Mouse (Mus musculus): ENCODE data around the gene Gucy2d. TPM values are rescaled to one million over a fixed set of nuclear protein-coding genes. Genes with fewer than 3 reads are reported as not detected.

The Gucy2d gene
- polyA plus RNA-seq, 1 experiment from 2014 or later: not detected

GRCm38 (mm10) chr7:98490911-98491310 is 50.7 kb downstream of the Gucy2d start:
- DNase-seq (ENCODE audit: low spot score) (no peak), ATAC-seq (ENCODE audit: insufficient read depth, low FRiP score, low TSS enrichment) (no peak)
- Histone ChIP-seq H3K36me3 (ENCODE audit: control insufficient read depth, insufficient read depth, low read length) (no peaks in the 10 kb centered on the region), H3K4me1 (ENCODE audit: control insufficient read depth, insufficient read depth, low read length) (no peaks in the 10 kb centered on the region), H3K9ac (ENCODE audit: low read length) (no peak overlapping the region), H3K9me3 (ENCODE audit: control insufficient read depth, low read length) (no peaks in the 10 kb centered on the region), H3K27me3 (ENCODE audit: control insufficient read depth, insufficient read depth, low read length) (0 out of 2 replicates have a peak, but pooled peaks cover 3% of the 10 kb centered on the region), H3K4me2 (ENCODE audit: low read depth) (no peak overlapping the region), H3K4me3 (ENCODE audit: low read depth, low read length) (no peak overlapping the region), H3K27ac (ENCODE audit: low read depth, low read length) (no peak overlapping the region)
- WGBS: 93% methylated on average over 6 of the region's 6 CpGs

- Histone ChIP-seq H3K36me3 (ENCODE audit: control insufficient read depth, insufficient read depth, low read length) (no peaks in the 10 kb centered on the region), H3K4me2 (ENCODE audit: low read depth) (no peak overlapping the region)
- 75% methylated on average over 9 of the region's 9 CpGs for WGBS
Measured at GRCm38 (mm10) chr7:98491451-98492200, 51.4 kb downstream of the Gucy2d start.

GRCm38 (mm10) chr7:98492331-98492730 is 52.1 kb downstream of the Gucy2d start:
- Histone ChIP-seq H3K27ac (ENCODE audit: low read depth, low read length) (no peak overlapping the region), H3K4me2 (ENCODE audit: low read depth) (no peak overlapping the region), H3K36me3 (ENCODE audit: control insufficient read depth, insufficient read depth, low read length) (no peaks in the 10 kb centered on the region), H3K9me3 (ENCODE audit: control insufficient read depth, low read length) (no peaks in the 10 kb centered on the region), H3K9ac (ENCODE audit: low read length) (no peak overlapping the region), H3K4me1 (ENCODE audit: control insufficient read depth, insufficient read depth, low read length) (no peaks in the 10 kb centered on the region), H3K4me3 (ENCODE audit: low read depth, low read length) (no peak overlapping the region), H3K27me3 (ENCODE audit: control insufficient read depth, insufficient read depth, low read length) (0 out of 2 replicates have a peak, but pooled peaks cover 3% of the 10 kb centered on the region)
- 75% methylated on average over 5 of the region's 5 CpGs for WGBS
- ATAC-seq (ENCODE audit: insufficient read depth, low FRiP score, low TSS enrichment) (no peak), DNase-seq (ENCODE audit: low spot score) (no peak)

More at GRCm38 (mm10) chr7:98491451-98492200, 51.4 kb downstream of the Gucy2d start:
- Histone ChIP-seq H3K9me3 (ENCODE audit: control insufficient read depth, low read length) (no peaks in the 10 kb centered on the region), H3K4me3 (ENCODE audit: low read depth, low read length) (no peak overlapping the region), H3K4me1 (ENCODE audit: control insufficient read depth, insufficient read depth, low read length) (no peaks in the 10 kb centered on the region), H3K27ac (ENCODE audit: low read depth, low read length) (no peak overlapping the region), H3K27me3 (ENCODE audit: control insufficient read depth, insufficient read depth, low read length) (0 out of 2 replicates have a peak, but pooled peaks cover 3% of the 10 kb centered on the region), H3K9ac (ENCODE audit: low read length) (no peak overlapping the region)
- no peak for ATAC-seq (ENCODE audit: insufficient read depth, low FRiP score, low TSS enrichment)
- DNase-seq (ENCODE audit: low spot score): no peak

- H3K27me3 ChIP-seq (ENCODE audit: control insufficient read depth, insufficient read depth, low read length): 0 out of 2 replicates have a peak, but pooled peaks cover 3% of the 10 kb centered on the region
- no peaks in the 10 kb centered on the region for H3K9me3 ChIP-seq (ENCODE audit: control insufficient read depth, low read length)
- H3K4me3 ChIP-seq (ENCODE audit: low read depth, low read length): no peak overlapping the region
- no peak overlapping the region for H3K27ac ChIP-seq (ENCODE audit: low read depth, low read length)
- no peaks in the 10 kb centered on the region for H3K4me1 ChIP-seq (ENCODE audit: control insufficient read depth, insufficient read depth, low read length)
- no peak for ATAC-seq (ENCODE audit: insufficient read depth, low FRiP score, low TSS enrichment)
- H3K9ac ChIP-seq (ENCODE audit: low read length): no peak overlapping the region
- H3K36me3 ChIP-seq (ENCODE audit: control insufficient read depth, insufficient read depth, low read length): no peaks in the 10 kb centered on the region
- 72% methylated on average over 2 of the region's 2 CpGs for WGBS
- H3K4me2 ChIP-seq (ENCODE audit: low read depth): no peak overlapping the region
- DNase-seq (ENCODE audit: low spot score): no peak
Measured at GRCm38 (mm10) chr7:98493307-98493706, 53.1 kb downstream of the Gucy2d start.

- H3K27me3 ChIP-seq (ENCODE audit: control insufficient read depth, insufficient read depth, low read length): 0 out of 2 replicates have a peak, but pooled peaks cover 3% of the 10 kb centered on the region
- H3K27ac ChIP-seq (ENCODE audit: low read depth, low read length): no peak overlapping the region
- DNase-seq (ENCODE audit: low spot score) (no peak), ATAC-seq (ENCODE audit: insufficient read depth, low FRiP score, low TSS enrichment) (no peak)
- H3K4me3 ChIP-seq (ENCODE audit: low read depth, low read length): no peak overlapping the region
- H3K9ac ChIP-seq (ENCODE audit: low read length): no peak overlapping the region
- H3K4me2 ChIP-seq (ENCODE audit: low read depth): no peak overlapping the region
- H3K36me3 ChIP-seq (ENCODE audit: control insufficient read depth, insufficient read depth, low read length): no peaks in the 10 kb centered on the region
- WGBS: 76% methylated on average over 18 of the region's 18 CpGs
- H3K4me1 ChIP-seq (ENCODE audit: control insufficient read depth, insufficient read depth, low read length): no peaks in the 10 kb centered on the region
- H3K9me3 ChIP-seq (ENCODE audit: control insufficient read depth, low read length): no peaks in the 10 kb centered on the region
Measured at GRCm38 (mm10) chr7:98493901-98494480, 53.8 kb downstream of the Gucy2d start.

GRCm38 (mm10) chr7:98495591-98495990 is 55.4 kb downstream of the Gucy2d start:
- WGBS: 58% methylated on average over 1 of the region's 1 CpGs
- Histone ChIP-seq H3K4me1 (ENCODE audit: control insufficient read depth, insufficient read depth, low read length) (no peaks in the 10 kb centered on the region), H3K4me3 (ENCODE audit: low read depth, low read length) (no peak overlapping the region), H3K27me3 (ENCODE audit: control insufficient read depth, insufficient read depth, low read length) (no peaks in the 10 kb centered on the region), H3K4me2 (ENCODE audit: low read depth) (no peak overlapping the region), H3K9ac (ENCODE audit: low read length) (no peak overlapping the region), H3K36me3 (ENCODE audit: control insufficient read depth, insufficient read depth, low read length) (no peaks in the 10 kb centered on the region; the same call in 1 of the 2 replicates), H3K27ac (ENCODE audit: low read depth, low read length) (no peak overlapping the region), H3K9me3 (ENCODE audit: control insufficient read depth, low read length) (no peaks in the 10 kb centered on the region)
- ATAC-seq (ENCODE audit: insufficient read depth, low FRiP score, low TSS enrichment): no peak
- DNase-seq (ENCODE audit: low spot score): no peak

- no peak for ATAC-seq (ENCODE audit: insufficient read depth, low FRiP score, low TSS enrichment)
- DNase-seq (ENCODE audit: low spot score): no peak
- no peak overlapping the region for H3K4me3 ChIP-seq (ENCODE audit: low read depth, low read length)
- no peaks in the 10 kb centered on the region for H3K27me3 ChIP-seq (ENCODE audit: control insufficient read depth, insufficient read depth, low read length)
- H3K27ac ChIP-seq (ENCODE audit: low read depth, low read length): no peak overlapping the region
- 60% methylated on average over 5 of the region's 5 CpGs for WGBS
- no peak overlapping the region for H3K4me2 ChIP-seq (ENCODE audit: low read depth)
- no peaks in the 10 kb centered on the region; the same call in 1 of the 2 replicates for H3K36me3 ChIP-seq (ENCODE audit: control insufficient read depth, insufficient read depth, low read length)
- H3K4me1 ChIP-seq (ENCODE audit: control insufficient read depth, insufficient read depth, low read length): no peaks in the 10 kb centered on the region
- H3K9ac ChIP-seq (ENCODE audit: low read length): no peak overlapping the region
- H3K9me3 ChIP-seq (ENCODE audit: control insufficient read depth, low read length): no peaks in the 10 kb centered on the region
Measured at GRCm38 (mm10) chr7:98497451-98497850, 57.2 kb downstream of the Gucy2d start.

GRCm38 (mm10) chr7:98498101-98498500 is 57.9 kb downstream of the Gucy2d start:
- Histone ChIP-seq H3K9ac (ENCODE audit: low read length) (no peak overlapping the region), H3K27ac (ENCODE audit: low read depth, low read length) (no peak overlapping the region), H3K4me3 (ENCODE audit: low read depth, low read length) (no peak overlapping the region), H3K4me1 (ENCODE audit: control insufficient read depth, insufficient read depth, low read length) (peaks cover 6% of the 10 kb centered on the region; the same call in 1 of the 2 replicates), H3K9me3 (ENCODE audit: control insufficient read depth, low read length) (no peaks in the 10 kb centered on the region), H3K27me3 (ENCODE audit: control insufficient read depth, insufficient read depth, low read length) (no peaks in the 10 kb centered on the region), H3K4me2 (ENCODE audit: low read depth) (no peak overlapping the region), H3K36me3 (ENCODE audit: control insufficient read depth, insufficient read depth, low read length) (no peaks in the 10 kb centered on the region; the same call in 1 of the 2 replicates)
- WGBS: 95% methylated on average over 12 of the region's 12 CpGs
- ATAC-seq (ENCODE audit: insufficient read depth, low FRiP score, low TSS enrichment) (no peak), DNase-seq (ENCODE audit: low spot score) (no peak)

All from neural tube, embryonic 11.5 days (tissue).